Mouse (Mus musculus) midbrain, embryonic 13.5 days (tissue): Measurements from ENCODE around the gene Olfr196. TPM values are rescaled to one million over a fixed set of nuclear protein-coding genes. Genes with fewer than 3 reads are reported as not detected.
"Not testable (repeated sequence)": the region's sequence is repeated elsewhere in the genome, so short reads cannot be mapped to it uniquely, and the experiment has no call there.

ENCODE experiments used
- ATAC-seq: fragments of 200-750 bp; cut with Nextera tagmentation; 2 replicates; pipeline ENCODE4 v1.8.0; 2017; ENCODE audit warnings: mild to moderate bottlenecking, moderate TSS enrichment, moderate library complexity
- H3K27ac ChIP-seq: fragments of 300-500 bp; sonication (generic); 2 replicates; pipeline ENCODE4 v1.5.1; 2015; ENCODE audit warnings: inconsistent platforms, mild to moderate bottlenecking, moderate library complexity
- H3K27me3 ChIP-seq: fragments of 300-500 bp; sonication (generic); 2 replicates; pipeline ENCODE4 v1.6.1; 2015; ENCODE audit warnings: mild to moderate bottlenecking, inconsistent platforms
- H3K36me3 ChIP-seq: fragments of 300-500 bp; sonication (generic); 2 replicates; pipeline ENCODE4 v1.6.1; 2015; ENCODE audit warnings: mild to moderate bottlenecking, inconsistent platforms
- H3K4me1 ChIP-seq: fragments of 300-500 bp; sonication (generic); replicated peaks from 2 replicates; pipeline ENCODE4 v1.6.1; 2015; ENCODE audit warnings: inconsistent platforms
- H3K4me2 ChIP-seq: fragments of 300-500 bp; sonication (generic); replicated peaks from 2 replicates; pipeline ENCODE4 v1.6.1; 2015; ENCODE audit warnings: moderate library complexity, mild to moderate bottlenecking, inconsistent platforms
- H3K4me3 ChIP-seq: fragments of 300-500 bp; sonication (generic); replicated peaks from 2 replicates; pipeline ENCODE4 v1.5.1; 2015; ENCODE audit warnings: mild to moderate bottlenecking, inconsistent platforms
- H3K9ac ChIP-seq: fragments of 300-500 bp; sonication (generic); replicated peaks from 2 replicates; pipeline ENCODE4 v1.6.1; 2015; ENCODE audit warnings: mild to moderate bottlenecking, inconsistent platforms
- H3K9me3 ChIP-seq: fragments of 300-500 bp; sonication (generic); 2 replicates; pipeline ENCODE4 v1.6.1; 2016; ENCODE audit warnings: mild to moderate bottlenecking, inconsistent platforms
- WGBS: fragments of 180-500 bp; shearing (Covaris S2); methylation state at CpG from one replicate; pipeline ENCODE4 v1.1.7; 2015; 5-methylcytosine and 5-hydroxymethylcytosine counted together
- polyA plus RNA-seq: library from polyadenylated mRNA; unstranded; fragments of >200 nt; fragmentation: Nextera tagmentation; extraction: Ambion mirVana; gene quantifications from 2 replicates; pipeline ENCODE4 v1.2.1, GENCODE M21; 2015

Gene Olfr196
- polyA plus RNA-seq = not detected in 2 replicates

DNA sequence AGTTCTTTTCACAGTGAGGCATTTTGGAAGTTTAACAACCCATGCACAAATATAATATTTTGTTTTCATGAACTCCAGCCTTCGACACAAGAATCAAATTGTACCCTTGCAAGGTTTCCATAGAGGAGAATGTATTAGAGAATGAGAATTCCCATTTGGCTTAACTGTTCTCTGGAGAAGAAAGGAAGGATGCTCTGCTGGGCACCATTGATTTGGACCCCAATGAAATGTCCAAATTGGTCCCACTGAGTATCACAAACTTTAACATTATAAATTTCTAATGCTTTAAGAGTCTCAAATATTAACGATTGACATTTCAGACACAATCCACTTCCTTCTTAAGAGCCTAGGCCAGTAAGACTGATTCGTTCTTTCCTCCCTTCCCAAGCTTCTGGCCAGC is at the start of gene Olfr196:
Gene Olfr196 (minus strand): TSS at position 101 of the 400 bp plus-strand sequence.
- 75% methylated on average over 3 of the region's 3 CpGs for WGBS
- Histone ChIP-seq H3K4me1 (no peaks in the 10 kb centered on the region), H3K9me3 (no peaks in the 10 kb centered on the region), H3K27me3 (no peaks in the 10 kb centered on the region), H3K9ac (no peak within 1 kb of the TSS), H3K4me2 (no peak within 1 kb of the TSS), H3K4me3 (no peak within 1 kb of the TSS), H3K27ac (no peak within 1 kb of the TSS), H3K36me3 (no peaks in the 10 kb centered on the region)
- no peak for ATAC-seq

- not testable (repeated sequence) for H3K27me3 ChIP-seq, H3K27ac ChIP-seq, ATAC-seq, H3K9ac ChIP-seq, H3K9me3 ChIP-seq, H3K4me3 ChIP-seq, H3K4me2 ChIP-seq, H3K4me1 ChIP-seq, H3K36me3 ChIP-seq
- 82% methylated on average over 1 of the region's 1 CpGs for WGBS
Measured at GRCm38 (mm10) chr16:59219667-59220066, 49.4 kb upstream of the Olfr196 start, which contains the start of gene Olfr199. Gene Olfr199, minus strand, starts transcription at chr16:59219767.

DNA sequence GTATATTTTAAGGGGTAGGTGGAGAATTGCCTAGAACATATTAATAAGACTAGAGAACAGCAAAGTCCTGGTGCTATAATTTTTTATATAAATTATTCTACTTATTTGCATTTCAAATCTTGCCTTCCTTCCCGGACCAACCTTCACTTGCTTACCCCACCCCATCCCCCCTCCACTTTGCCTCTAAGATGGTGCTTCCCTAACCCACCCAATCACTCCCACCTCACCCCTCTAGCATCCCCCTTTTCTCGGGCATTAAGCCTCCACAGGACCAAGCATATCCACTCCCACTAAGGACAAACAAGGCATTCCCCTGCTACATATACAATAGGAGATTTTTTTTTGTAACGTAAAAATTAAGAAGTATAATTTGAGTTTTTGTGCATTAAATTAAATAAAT is 47.6 kb upstream of the Olfr196 start:
- not testable (repeated sequence) for H3K36me3 ChIP-seq, H3K4me1 ChIP-seq, H3K4me3 ChIP-seq, H3K9ac ChIP-seq, H3K9me3 ChIP-seq, ATAC-seq, H3K4me2 ChIP-seq, H3K27me3 ChIP-seq, H3K27ac ChIP-seq
- 81% methylated on average over 3 of the region's 3 CpGs for WGBS

DNA sequence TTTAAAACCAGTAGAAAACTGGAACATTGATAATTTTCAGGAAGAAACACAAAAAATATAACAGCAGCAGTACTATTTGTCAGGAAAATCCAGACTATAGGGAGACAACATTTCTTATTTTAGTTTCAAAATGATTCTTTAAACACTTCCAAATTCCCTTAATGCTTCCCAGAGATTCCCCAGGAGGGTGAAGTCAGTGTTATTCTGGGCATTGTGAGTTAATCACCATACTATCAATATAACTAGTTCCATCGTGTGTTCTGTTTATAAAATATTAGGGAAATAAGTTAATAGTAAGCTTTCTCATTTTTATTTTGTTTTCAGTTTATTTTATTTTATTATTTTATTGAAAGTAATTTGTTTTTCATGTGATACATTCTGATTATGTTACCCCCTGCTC is 33.2 kb upstream of the Olfr196 start, which contains the start of gene Olfr198:
Gene Olfr198 (minus strand): TSS at position 101 of the 400 bp plus-strand sequence.
- H3K9ac ChIP-seq, H3K9me3 ChIP-seq, H3K4me1 ChIP-seq, H3K27me3 ChIP-seq, H3K4me2 ChIP-seq, H3K4me3 ChIP-seq, H3K27ac ChIP-seq, H3K36me3 ChIP-seq, ATAC-seq: not testable (repeated sequence)
- WGBS = 70% methylated on average over 1 of the region's 1 CpGs

DNA sequence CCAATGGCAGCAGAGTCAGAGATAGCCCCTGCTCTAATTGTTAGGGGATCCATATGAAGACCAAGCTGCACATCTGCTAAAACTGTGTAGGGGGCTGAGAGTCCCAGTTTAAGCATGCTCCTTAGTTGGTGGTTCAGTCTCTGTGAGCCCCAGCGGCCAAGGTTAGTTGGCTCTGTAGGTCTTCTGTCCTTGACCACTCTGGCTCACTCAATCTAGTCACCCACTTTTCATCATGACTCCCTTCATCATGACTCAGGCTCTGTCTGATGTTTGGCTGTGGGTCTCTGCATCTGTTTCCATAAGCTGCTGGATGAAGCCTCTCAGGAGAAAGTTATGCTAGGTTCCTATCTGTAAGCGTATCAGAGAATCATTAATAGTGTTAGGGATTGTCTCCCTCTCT is 18.3 kb downstream of the Olfr196 start:
- WGBS = 94% methylated on average over 2 of the region's 2 CpGs
- ATAC-seq = no peak
- H3K4me3 ChIP-seq = no peak overlapping the region

DNA sequence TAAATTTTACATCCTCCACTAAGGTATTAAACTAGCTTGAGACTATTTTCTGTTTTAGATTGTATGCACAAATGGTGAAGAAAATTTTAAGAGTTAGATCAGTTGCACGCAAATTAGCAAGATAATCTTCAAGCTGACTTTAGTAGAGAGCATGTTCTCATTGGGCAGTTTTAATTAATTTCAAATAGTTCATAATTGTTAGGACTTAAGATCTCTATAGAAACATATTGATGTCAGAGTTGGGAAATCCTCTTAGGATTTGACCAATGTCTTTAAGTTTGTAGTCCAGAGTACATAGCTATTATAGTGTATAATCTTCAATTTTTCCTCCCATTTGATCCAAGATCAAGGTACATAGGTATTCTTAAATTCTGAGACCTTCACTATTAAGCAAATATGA is 23.5 kb downstream of the Olfr196 start, which contains the start of gene Olfr195:
Gene Olfr195 (plus strand): TSS at position 301 of the 400 bp plus-strand sequence.
- no peak for ATAC-seq
- Histone ChIP-seq H3K27ac (no peak within 1 kb of the TSS), H3K4me2 (no peak within 1 kb of the TSS), H3K27me3 (no peaks in the 10 kb centered on the region), H3K36me3 (no peaks in the 10 kb centered on the region), H3K4me3 (no peak within 1 kb of the TSS), H3K4me1 (no peaks in the 10 kb centered on the region), H3K9ac (no peak within 1 kb of the TSS), H3K9me3 (no peaks in the 10 kb centered on the region)
- WGBS = 90% methylated on average over 1 of the region's 1 CpGs

More for the DNA sequence above, 18.3 kb downstream of the Olfr196 start:
- Histone ChIP-seq H3K36me3 (no peaks in the 10 kb centered on the region), H3K4me1 (no peaks in the 10 kb centered on the region), H3K27me3 (no peaks in the 10 kb centered on the region), H3K4me2 (no peak overlapping the region), H3K9me3 (no peaks in the 10 kb centered on the region), H3K27ac (no peak overlapping the region), H3K9ac (no peak overlapping the region)

DNA sequence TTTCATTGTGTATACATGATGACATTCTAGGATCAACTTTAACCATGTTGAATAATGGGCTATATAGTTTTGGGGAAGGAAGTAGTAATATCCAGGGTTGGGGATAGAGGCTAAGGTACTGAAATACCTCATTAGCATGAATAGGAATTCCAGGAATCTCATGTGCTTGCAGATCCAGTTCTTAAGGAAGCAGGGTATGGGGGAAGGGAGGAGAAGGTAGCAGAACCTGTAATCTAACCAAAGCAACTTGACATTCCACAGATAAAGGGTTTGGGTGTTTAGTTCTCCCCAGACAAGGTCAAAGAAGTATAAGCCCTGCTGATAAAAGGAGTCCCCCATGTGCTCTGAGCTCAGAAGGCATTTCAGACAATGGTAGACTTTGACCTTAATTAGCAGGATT is 29.1 kb downstream of the Olfr196 start:
- Histone ChIP-seq H3K36me3 (no peaks in the 10 kb centered on the region), H3K4me2 (no peak overlapping the region), H3K27me3 (no peaks in the 10 kb centered on the region), H3K9ac (no peak overlapping the region), H3K4me3 (no peak overlapping the region), H3K27ac (no peak overlapping the region), H3K4me1 (no peaks in the 10 kb centered on the region), H3K9me3 (no peaks in the 10 kb centered on the region)
- no peak for ATAC-seq

- no peak overlapping the region for H3K4me3 ChIP-seq
- H3K4me2 ChIP-seq = no peak overlapping the region
Measured at GRCm38 (mm10) chr16:59130740-59131139, 39.5 kb downstream of the Olfr196 start.

GRCm38 (mm10) chr16:59120969-59121368 is 49.3 kb downstream of the Olfr196 start, which contains the start of gene Olfr194:
Gene Olfr194, minus strand, starts transcription at chr16:59121069.
- Histone ChIP-seq H3K27me3 (no peaks in the 10 kb centered on the region), H3K9me3 (no peaks in the 10 kb centered on the region), H3K27ac (no peak within 1 kb of the TSS), H3K4me2 (no peak within 1 kb of the TSS), H3K4me3 (no peak within 1 kb of the TSS), H3K4me1 (no peaks in the 10 kb centered on the region), H3K36me3 (no peaks in the 10 kb centered on the region), H3K9ac (no peak within 1 kb of the TSS)
- no peak for ATAC-seq

More at GRCm38 (mm10) chr16:59130740-59131139, 39.5 kb downstream of the Olfr196 start:
- Histone ChIP-seq H3K9ac (no peak overlapping the region), H3K27me3 (no peaks in the 10 kb centered on the region), H3K36me3 (no peaks in the 10 kb centered on the region), H3K9me3 (no peaks in the 10 kb centered on the region), H3K27ac (no peak overlapping the region), H3K4me1 (no peaks in the 10 kb centered on the region)
- WGBS = 97% methylated on average over 1 of the region's 1 CpGs
- ATAC-seq = no peak

Other genes starting within 250 kb of the Olfr196 start
- not detected in 2 replicates for gene Olfr181, start 241.7 kb downstream of the Olfr196 start, polyA plus RNA-seq
- gene Olfr180, start 241.1 kb downstream of the Olfr196 start, polyA plus RNA-seq = not detected in 2 replicates
- not detected in 2 replicates for gene Olfr183, start 175.1 kb downstream of the Olfr196 start, polyA plus RNA-seq
- not detected in 2 replicates for gene Olfr186, start 140.2 kb downstream of the Olfr196 start, polyA plus RNA-seq
- not detected in 2 replicates for gene Olfr187, start 130.7 kb downstream of the Olfr196 start, polyA plus RNA-seq
- not detected in 2 replicates for gene Olfr190, start 92.4 kb downstream of the Olfr196 start, polyA plus RNA-seq
- gene Olfr191, start 80.6 kb downstream of the Olfr196 start, polyA plus RNA-seq = not detected in 2 replicates
- gene Olfr193, start 58.6 kb downstream of the Olfr196 start, polyA plus RNA-seq = not detected in 2 replicates
- not detected in 2 replicates for gene Olfr194, start 49.4 kb downstream of the Olfr196 start, polyA plus RNA-seq
- not detected in 2 replicates for gene Olfr195, start 23.4 kb downstream of the Olfr196 start, polyA plus RNA-seq
- gene Olfr198, start 33.1 kb upstream of the Olfr196 start, polyA plus RNA-seq = not detected in 2 replicates
- not detected in 2 replicates for gene Olfr199, start 49.3 kb upstream of the Olfr196 start, polyA plus RNA-seq
- not detected in 2 replicates for gene Olfr201, start 102.2 kb upstream of the Olfr196 start, polyA plus RNA-seq
- gene Olfr202, start 116.3 kb upstream of the Olfr196 start, polyA plus RNA-seq = not detected in 2 replicates
- not detected in 2 replicates for gene Olfr203, start 128.4 kb upstream of the Olfr196 start, polyA plus RNA-seq
- gene Olfr204, start 147.8 kb upstream of the Olfr196 start, polyA plus RNA-seq = not detected in 2 replicates
- not detected in 2 replicates for gene Olfr205, start 160.7 kb upstream of the Olfr196 start, polyA plus RNA-seq
- not detected in 2 replicates for gene Olfr206, start 178.8 kb upstream of the Olfr196 start, polyA plus RNA-seq
- not detected in 2 replicates for gene Olfr209, start 193.5 kb upstream of the Olfr196 start, polyA plus RNA-seq
- 0.12 and 0.30 TPM in 2 replicates for gene Gabrr3, start 236.9 kb upstream of the Olfr196 start, polyA plus RNA-seq